In the genomic region with DNA sequence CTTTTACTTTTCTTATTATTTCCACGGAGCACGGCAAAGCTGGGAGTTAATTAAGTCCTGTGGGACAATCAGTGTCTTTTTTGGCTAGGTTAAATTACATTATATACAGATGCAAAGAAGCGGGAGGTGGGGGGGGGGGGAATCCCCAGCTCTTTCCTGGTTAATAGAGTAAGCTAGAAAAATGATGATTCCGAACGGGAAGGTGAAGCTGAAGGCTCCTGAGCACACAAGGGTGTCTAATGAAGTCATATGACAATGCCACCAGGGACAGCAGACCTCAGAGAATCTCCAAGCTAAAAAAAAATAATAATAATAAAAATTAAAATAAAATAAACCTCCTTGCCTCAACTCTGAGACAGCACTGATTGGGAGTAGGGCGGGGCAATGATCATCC, we compare ENCODE assay signal across 8 mouse cellular contexts.
DNase-seq lines count a peak whose midpoint lies in the region; ATAC-seq lines count a peak whose summit lies in the region.

No protein-coding gene starts in this region.

- peak overlapping the region; percentile 14 for H3K9ac ChIP-seq in neural tube, embryonic 11.5 days (ENCODE audit: low read length)
- H3K9ac ChIP-seq in liver, embryonic 16.5 days (ENCODE audit: low read depth, low read length) = no peak overlapping the region

- WGBS in neural tube, embryonic 11.5 days = 30% methylated on average over 6 of the region's 6 CpGs
- 24% methylated on average over 6 of the region's 6 CpGs for WGBS in liver, embryonic 16.5 days (ENCODE audit: insufficient replicate concordance)

- no peaks in the 10 kb centered on the region for H3K4me1 ChIP-seq in neural tube, embryonic 11.5 days (ENCODE audit: control insufficient read depth, insufficient read depth, low read length)
- no peaks in the 10 kb centered on the region for H3K4me1 ChIP-seq in liver, embryonic 16.5 days (ENCODE audit: control insufficient read depth, low read depth, low read length)

- 0 out of 2 replicates have a peak overlapping the region, but pooled peaks have one; percentile 57 for H3K27ac ChIP-seq in neural tube, embryonic 11.5 days (ENCODE audit: low read depth, low read length)
- H3K27ac ChIP-seq in liver, embryonic 16.5 days (ENCODE audit: low read length) = no peak overlapping the region

- no peaks in the 10 kb centered on the region for H3K27me3 ChIP-seq in neural tube, embryonic 11.5 days (ENCODE audit: control insufficient read depth, insufficient read depth, low read length)
- no peaks in the 10 kb centered on the region for H3K27me3 ChIP-seq in liver, embryonic 16.5 days (ENCODE audit: control insufficient read depth, insufficient read depth, low read depth, low read length)

- peak overlapping the region; percentile 44 for H3K4me2 ChIP-seq in neural tube, embryonic 11.5 days (ENCODE audit: low read depth)
- peak overlapping the region; percentile 44 for H3K4me2 ChIP-seq in liver, embryonic 16.5 days (ENCODE audit: low read depth, low read length)

- peak; percentile 23; the same call in 1 of the 2 replicates for ATAC-seq in cerebellum, adult (ENCODE audit: insufficient number of reproducible peaks, low FRiP score, low TSS enrichment)
- peak; percentile 24; the same call in 1 of the 2 replicates for ATAC-seq in neural tube, embryonic 11.5 days (ENCODE audit: insufficient read depth, low FRiP score, low TSS enrichment)
- ATAC-seq in liver, embryonic 16.5 days (ENCODE audit: low read depth) = no peak
- no peak for ATAC-seq in granulocyte monocyte progenitor cell, adult 5-6 weeks (replicated peaks; ENCODE audit: poor library complexity, severe bottlenecking)

- H3K36me3 ChIP-seq in neural tube, embryonic 11.5 days (ENCODE audit: control insufficient read depth, insufficient read depth, low read length) = no peaks in the 10 kb centered on the region
- no peaks in the 10 kb centered on the region for H3K36me3 ChIP-seq in liver, embryonic 16.5 days (ENCODE audit: control insufficient read depth, insufficient read depth)

- H3K9me3 ChIP-seq in neural tube, embryonic 11.5 days (ENCODE audit: control insufficient read depth, low read length) = no peaks in the 10 kb centered on the region
- no peaks in the 10 kb centered on the region for H3K9me3 ChIP-seq in liver, embryonic 16.5 days (replicated peaks; ENCODE audit: control insufficient read depth, low read length)

- peak overlapping the region; percentile 27 for H3K4me3 ChIP-seq in neural tube, embryonic 11.5 days (ENCODE audit: low read depth, low read length)
- peak overlapping the region; percentile 43 for H3K4me3 ChIP-seq in liver, embryonic 16.5 days (ENCODE audit: low read depth, low read length)

- no peak for DNase-seq in cerebellum, postnatal 14 days
- DNase-seq in neural tube, embryonic 11.5 days (ENCODE audit: low spot score) = no peak
- no peak for DNase-seq in neural tube, embryonic 10.5 days (ENCODE audit: extremely low spot score, low spot score)
- no peak for DNase-seq in kidney, postnatal 25 days
- DNase-seq in cerebellum, postnatal 10 days = no peak

Comparison
In these comparisons a context has a peak if more than half of its experiments do, and no peak if none do; other contexts are left out.
1. ATAC-seq: peak in cerebellum, adult (single experiment) and neural tube, embryonic 11.5 days (single experiment); none in liver, embryonic 16.5 days (single experiment) and granulocyte monocyte progenitor cell, adult 5-6 weeks (single experiment).